16 mouse cellular contexts compared by ENCODE assay signal in the genomic region with DNA sequence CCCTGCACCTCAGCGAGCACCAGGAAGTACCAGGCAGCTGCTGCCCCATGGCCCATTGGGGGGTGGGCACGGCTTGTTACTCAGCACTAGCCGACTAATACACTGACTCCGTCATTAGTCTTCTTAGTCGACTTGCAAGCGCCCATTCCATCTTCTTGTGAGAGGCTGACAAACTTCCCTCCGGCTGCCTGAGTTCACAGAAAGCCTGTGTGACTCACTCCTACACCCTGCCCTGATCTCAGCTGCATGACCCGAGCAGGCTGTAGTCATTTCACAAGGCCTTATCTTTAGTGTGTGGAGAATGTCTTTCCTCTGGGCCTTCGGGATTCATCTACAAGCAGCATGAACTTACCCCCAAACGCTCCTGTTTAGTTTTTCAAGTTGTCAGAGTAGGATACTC.
A peak's percentile ranks its signal among the peaks of the same experiment; 100 is the strongest.
DNase-seq lines count a peak whose midpoint lies in the region; ATAC-seq and TF ChIP-seq lines count a peak whose summit lies in the region.
"Had no signal": no experiment of that assay in that cellular context is flagged by ENCODE, and none has a peak within 500 bp of the region (broad histone marks: within the 10 kb centered on the region; RNA-seq: fewer than 3 reads in every experiment).

No protein-coding gene starts in this region.

- no peak overlapping the region for H3K4me3 ChIP-seq in heart, postnatal 0 days (ENCODE audit: low read depth, low read length)
- no peak overlapping the region for H3K4me3 ChIP-seq in small intestine, adult 2 months (ENCODE audit: low read depth, low read length)
- H3K4me3 ChIP-seq: embryonic facial prominence, embryonic 12.5 days; forebrain, embryonic 10.5 days; hindbrain, embryonic 12.5 days had no signal

- no peak for TF ChIP-seq EP300 in heart, postnatal 0 days (IDR thresholded peaks at IDR 0.05; ENCODE audit: low read depth)

- H3K4me1 ChIP-seq in heart, postnatal 0 days (ENCODE audit: control insufficient read depth, insufficient read depth): peaks cover 32% of the 10 kb centered on the region
- H3K4me1 ChIP-seq in small intestine, adult 2 months (ENCODE audit: control insufficient read depth, insufficient read depth, insufficient read length, low read length): peaks cover 25% of the 10 kb centered on the region

- H3K9me3 ChIP-seq in heart, postnatal 0 days (replicated peaks; ENCODE audit: control insufficient read depth, low read length): no peaks in the 10 kb centered on the region
- H3K9me3 ChIP-seq: embryonic facial prominence, embryonic 12.5 days; hindbrain, embryonic 12.5 days had no signal

- intact Hi-C loops in heart, postnatal 36 days (cut with DNase I): no loop called here

- DNase-seq in CD4-positive, CD25-positive, alpha-beta regulatory T cell, adult 2 months (ENCODE audit: low read depth, low spot score): peak; percentile 18
- peak; percentile 27 for DNase-seq in heart, postnatal 0 days (ENCODE audit: low spot score)
- no peak for DNase-seq in heart, postnatal 36 days
- peak; percentile 69 for DNase-seq in NIH3T3 (ENCODE audit: low read depth)
- no peak for DNase-seq in lung, postnatal 10 days
- no peak for DNase-seq in kidney, adult 11 months
- DNase-seq: kidney, adult 2 months; layer of hippocampus, postnatal 36 days; left cerebral cortex, postnatal 4 days; lung, adult 18-20 months; retina, postnatal 1 day had no signal

- peak overlapping the region; percentile 34; the same call in 1 of the 2 replicates for H3K27ac ChIP-seq in heart, postnatal 0 days (ENCODE audit: low read depth)
- H3K27ac ChIP-seq in small intestine, adult 2 months (ENCODE audit: insufficient read depth, low read depth, low read length): peak overlapping the region; percentile 56
- H3K27ac ChIP-seq: embryonic facial prominence, embryonic 12.5 days; hindbrain, embryonic 12.5 days had no signal

- no peak overlapping the region for H3K9ac ChIP-seq in heart, postnatal 0 days (replicated peaks; ENCODE audit: low read depth, low read length)
- H3K9ac ChIP-seq: embryonic facial prominence, embryonic 12.5 days; hindbrain, embryonic 12.5 days had no signal

- H3K27me3 ChIP-seq in heart, postnatal 0 days (ENCODE audit: control insufficient read depth, insufficient read depth, low read length): no peaks in the 10 kb centered on the region
- H3K27me3 ChIP-seq in small intestine, adult 2 months (ENCODE audit: control insufficient read depth, insufficient read depth, low read length): no peaks in the 10 kb centered on the region
- H3K27me3 ChIP-seq: embryonic facial prominence, embryonic 12.5 days; hindbrain, embryonic 12.5 days had no signal

- no peak for ATAC-seq in CD4-positive, CD25-positive, alpha-beta regulatory T cell, adult 4 months
- ATAC-seq in heart, postnatal 0 days (ENCODE audit: insufficient read depth, low read depth): no peak

- no peak for TF ChIP-seq POLR2A in small intestine, adult 2 months (IDR thresholded peaks at IDR 0.05; ENCODE audit: low read depth, low read length)

- no peak for TF ChIP-seq CTCF in heart, postnatal 0 days (IDR thresholded peaks at IDR 0.05; ENCODE audit: low read depth)
- TF ChIP-seq CTCF in small intestine, adult 2 months (IDR thresholded peaks at IDR 0.05; ENCODE audit: extremely low read depth, insufficient read length, insufficient replicate concordance, low read depth, low read length): no peak

- 56% methylated on average over 10 of the region's 10 CpGs for WGBS in heart, postnatal 0 days
- 58% methylated on average over 10 of the region's 10 CpGs for WGBS in small intestine, adult 2 months

- H3K36me3 ChIP-seq in heart, postnatal 0 days (replicated peaks; ENCODE audit: control insufficient read depth, insufficient read depth, low read length): no peaks in the 10 kb centered on the region
- no peaks in the 10 kb centered on the region for H3K36me3 ChIP-seq in small intestine, adult 2 months (ENCODE audit: control insufficient read depth, insufficient read depth, low read length)
- H3K36me3 ChIP-seq: hindbrain, embryonic 12.5 days had no signal

- H3K4me2 ChIP-seq in heart, postnatal 0 days (ENCODE audit: low read depth, low read length): no peak overlapping the region
- H3K4me2 ChIP-seq: embryonic facial prominence, embryonic 12.5 days; hindbrain, embryonic 12.5 days had no signal

Comparison
In these comparisons a context has a peak if more than half of its experiments do, and no peak if none do; other contexts are left out.
1. DNase-seq: peak in CD4-positive, CD25-positive, alpha-beta regulatory T cell, adult 2 months (single experiment), heart, postnatal 0 days (single experiment) and NIH3T3 (single experiment); none in heart, postnatal 36 days (0 of 2), lung, postnatal 10 days (single experiment) and kidney, adult 11 months (single experiment).